Mouse (Mus musculus) adrenal gland, postnatal 25 days (tissue): ENCODE measurements around the gene Ndufb6. TPM values are rescaled to one million over a fixed set of nuclear protein-coding genes. Genes with fewer than 3 reads are reported as not detected.

ENCODE experiments used
- total RNA-seq: library from RNA; stranded (reverse); gene quantifications from 2 replicates; pipeline ENCODE4 v1.2.3, GENCODE M21; 2021

Gene Ndufb6
- total RNA-seq, 1 experiment from 2014 or later: 194 TPM

Other genes with a start within 250 kb of the Ndufb6 start
- 161 and 187 TPM in 2 replicates for gene Aco1, start 136.3 kb downstream of the Ndufb6 start, total RNA-seq
- 24.4 and 34.1 TPM in 2 replicates for gene Ddx58, start 39.6 kb downstream of the Ndufb6 start, total RNA-seq
- 47.8 and 54.6 TPM in 2 replicates for gene Smim27, start 9.8 kb downstream of the Ndufb6 start, total RNA-seq
- 32.9 and 33.2 TPM in 2 replicates for gene Topors, start 9.6 kb downstream of the Ndufb6 start, total RNA-seq
- gene Tmem215, start 192.8 kb upstream of the Ndufb6 start, total RNA-seq: not detected in 2 replicates